Mouse (Mus musculus): Measurements from ENCODE around the gene Ttll12. TPM values are rescaled to one million over a fixed set of nuclear protein-coding genes. Genes with fewer than 3 reads are reported as not detected.
A peak's percentile ranks its signal among the peaks of the same experiment; 100 is the strongest.

The Ttll12 gene
- polyA plus RNA-seq, 1 experiment from 2014 or later, result 42.3 TPM

GRCm38 (mm10) chr15:83528892-83529291, 66.1 kb downstream of the Ttll12 start:
- 56% methylated on average over 4 of the region's 4 CpGs for WGBS
- H3K4me1 ChIP-seq (ENCODE audit: control insufficient read depth, insufficient read depth, low read length), result peaks cover 27% of the 10 kb centered on the region
- H3K9ac ChIP-seq (ENCODE audit: low read depth, low read length), result no peak overlapping the region
- no peak for ATAC-seq (ENCODE audit: low FRiP score, low TSS enrichment)
- H3K27ac ChIP-seq (ENCODE audit: low read depth, low read length), result no peak overlapping the region
- H3K27me3 ChIP-seq (ENCODE audit: control insufficient read depth, insufficient read depth, low read length), result peaks cover 27% of the 10 kb centered on the region
- H3K36me3 ChIP-seq (ENCODE audit: control insufficient read depth, insufficient read depth, low read length), result no peaks in the 10 kb centered on the region
- H3K9me3 ChIP-seq (ENCODE audit: control insufficient read depth, low read length), result no peaks in the 10 kb centered on the region
- H3K4me3 ChIP-seq (ENCODE audit: low read length), result no peak overlapping the region
- no peak overlapping the region for H3K4me2 ChIP-seq (replicated peaks; ENCODE audit: low read depth, low read length)

DNA sequence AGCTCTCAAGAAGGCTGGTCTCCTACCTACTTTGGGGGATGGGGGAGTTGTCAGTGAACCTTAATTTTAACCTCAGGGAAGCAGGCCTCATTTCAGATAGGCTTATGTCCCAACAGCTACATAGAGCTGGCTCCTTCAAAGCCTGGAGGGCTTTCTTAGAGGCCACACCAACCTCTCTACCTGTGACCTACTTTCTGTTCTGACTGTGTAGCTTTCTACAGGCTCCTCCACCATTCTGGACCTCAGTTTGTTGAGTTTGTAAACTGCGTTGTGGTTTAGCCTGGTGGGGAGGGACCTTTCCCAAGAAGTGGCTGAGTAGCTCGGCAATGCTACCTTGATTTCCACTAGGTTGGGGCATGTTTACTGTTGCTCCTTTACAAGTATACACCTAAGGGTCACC, 67.2 kb downstream of the Ttll12 start:
- Histone ChIP-seq H3K4me3 (ENCODE audit: low read length) (no peak overlapping the region), H3K36me3 (ENCODE audit: control insufficient read depth, insufficient read depth, low read length) (no peaks in the 10 kb centered on the region), H3K9me3 (ENCODE audit: control insufficient read depth, low read length) (no peaks in the 10 kb centered on the region), H3K9ac (ENCODE audit: low read depth, low read length) (no peak overlapping the region), H3K4me1 (ENCODE audit: control insufficient read depth, insufficient read depth, low read length) (peaks cover 27% of the 10 kb centered on the region), H3K27ac (ENCODE audit: low read depth, low read length) (no peak overlapping the region), H3K27me3 (ENCODE audit: control insufficient read depth, insufficient read depth, low read length) (peaks cover 27% of the 10 kb centered on the region), H3K4me2 (replicated peaks; ENCODE audit: low read depth, low read length) (peak overlapping the region; percentile 84)
- no peak for ATAC-seq (ENCODE audit: low FRiP score, low TSS enrichment)
- WGBS, result 67% methylated on average over 2 of the region's 2 CpGs

GRCm38 (mm10) chr15:83527092-83527437, 67.9 kb downstream of the Ttll12 start:
- no peak overlapping the region for H3K27ac ChIP-seq (ENCODE audit: low read depth, low read length)
- no peaks in the 10 kb centered on the region for H3K9me3 ChIP-seq (ENCODE audit: control insufficient read depth, low read length)
- under 1% methylated on average over 26 of the region's 26 CpGs for WGBS
- peak overlapping the region; percentile 49 for H3K4me3 ChIP-seq (ENCODE audit: low read length)
- peak overlapping the region; percentile 51 for H3K9ac ChIP-seq (ENCODE audit: low read depth, low read length)
- no peaks in the 10 kb centered on the region for H3K36me3 ChIP-seq (ENCODE audit: control insufficient read depth, insufficient read depth, low read length)
- peak overlapping the region; percentile 84 for H3K4me2 ChIP-seq (replicated peaks; ENCODE audit: low read depth, low read length)
- H3K4me1 ChIP-seq (ENCODE audit: control insufficient read depth, insufficient read depth, low read length), result peaks cover 28% of the 10 kb centered on the region
- 0 out of 2 replicates have a peak, but pooled peaks have one; percentile 5 for ATAC-seq (ENCODE audit: low FRiP score, low TSS enrichment)
- peaks cover 27% of the 10 kb centered on the region for H3K27me3 ChIP-seq (ENCODE audit: control insufficient read depth, insufficient read depth, low read length)

DNA sequence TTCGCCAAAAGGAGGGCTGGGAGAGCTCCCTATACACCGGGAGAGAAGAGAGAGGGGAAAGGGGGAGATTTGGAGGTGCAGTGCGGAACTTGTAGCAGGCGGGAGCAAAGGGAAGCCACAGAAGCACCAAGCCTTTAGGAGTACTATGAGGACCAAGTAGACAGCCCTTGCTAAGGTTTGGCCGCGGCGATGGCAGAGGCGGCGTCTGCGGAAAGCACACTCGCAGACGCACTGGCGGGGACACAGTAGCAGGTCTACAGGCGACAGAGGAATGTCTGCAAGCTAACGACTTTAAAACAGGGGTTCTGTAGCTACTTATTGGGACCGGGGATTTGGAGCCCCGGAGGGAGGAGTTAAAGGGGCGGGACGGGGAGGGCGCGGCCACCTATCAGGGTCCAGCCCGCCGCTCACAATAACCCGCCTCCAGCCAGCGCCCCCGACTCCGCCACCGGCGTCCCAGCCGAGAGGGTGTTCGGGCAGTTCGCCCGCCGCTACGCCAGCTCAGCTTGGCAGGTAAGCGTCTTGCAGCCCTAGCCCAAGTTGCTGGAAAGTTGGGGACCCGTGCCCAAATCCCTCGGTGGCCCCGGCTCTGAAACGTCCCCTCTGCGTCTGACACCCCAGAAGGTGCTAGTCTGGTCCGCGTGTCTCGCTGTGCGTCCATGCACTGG, 68.4 kb downstream of the Ttll12 start, which contains the start of gene Bik:
Gene Bik, plus strand, starts transcription at position 439 of the 668 bp plus-strand sequence.
- Histone ChIP-seq H3K27me3 (ENCODE audit: control insufficient read depth, insufficient read depth, low read length) (peaks cover 27% of the 10 kb centered on the region), H3K27ac (ENCODE audit: low read depth, low read length) (no peak within 1 kb of the TSS), H3K9me3 (ENCODE audit: control insufficient read depth, low read length) (no peaks in the 10 kb centered on the region), H3K4me3 (ENCODE audit: low read length) (peak within 1 kb of the TSS; percentile 49), H3K4me1 (ENCODE audit: control insufficient read depth, insufficient read depth, low read length) (peaks cover 30% of the 10 kb centered on the region), H3K4me2 (replicated peaks; ENCODE audit: low read depth, low read length) (peak within 1 kb of the TSS; percentile 84), H3K9ac (ENCODE audit: low read depth, low read length) (peak within 1 kb of the TSS; percentile 51), H3K36me3 (ENCODE audit: control insufficient read depth, insufficient read depth, low read length) (no peaks in the 10 kb centered on the region)
- 1% methylated on average over 44 of the region's 45 CpGs for WGBS
- peak; percentile 71 for ATAC-seq (ENCODE audit: low FRiP score, low TSS enrichment)

Other genes starting within 250 kb of the Ttll12 start
- 25.7 and 33.3 TPM in 2 replicates for gene Arfgap3, start 244.9 kb downstream of the Ttll12 start, polyA plus RNA-seq (2014; fragmentation: Nextera tagmentation; extraction: Ambion mirVana)
- 37.9 and 64.2 TPM in 2 replicates for gene Pacsin2, start 130.6 kb downstream of the Ttll12 start, polyA plus RNA-seq (2014; fragmentation: Nextera tagmentation; extraction: Ambion mirVana)
- 14.8 and 19.8 TPM in 2 replicates for gene Ttll1, start 84.3 kb downstream of the Ttll12 start, polyA plus RNA-seq (2014; fragmentation: Nextera tagmentation; extraction: Ambion mirVana)
- gene Bik, start 68.3 kb downstream of the Ttll12 start, polyA plus RNA-seq (2014; fragmentation: Nextera tagmentation; extraction: Ambion mirVana), result 12.3 and 12.6 TPM in 2 replicates
- 57.8 and 60.7 TPM in 2 replicates for gene Tspo, start 31.6 kb downstream of the Ttll12 start, polyA plus RNA-seq (2014; fragmentation: Nextera tagmentation; extraction: Ambion mirVana)
- 29.3 and 43.7 TPM in 2 replicates for gene Mcat, start 31.4 kb downstream of the Ttll12 start, polyA plus RNA-seq (2014; fragmentation: Nextera tagmentation; extraction: Ambion mirVana)
- 4.7 and 7.4 TPM in 2 replicates for gene Scube1, start 129.9 kb upstream of the Ttll12 start, polyA plus RNA-seq (2014; fragmentation: Nextera tagmentation; extraction: Ambion mirVana)
- 0.37 and 0.50 TPM in 2 replicates for gene Mpped1, start 184.3 kb upstream of the Ttll12 start, polyA plus RNA-seq (2014; fragmentation: Nextera tagmentation; extraction: Ambion mirVana)